Mouse (Mus musculus) monocyte, adult 5-6 weeks (primary cell): ENCODE measurements around the gene Uhrf1bp1l. TPM values are rescaled to one million over a fixed set of nuclear protein-coding genes. Genes with fewer than 3 reads are reported as not detected.

Source experiments
- ATAC-seq: fragments of 153-309, 156-312 bp; replicated peaks from 2 replicates; pipeline ENCODE4 v1.8.0; 2017; ENCODE audit warnings: mild to moderate bottlenecking; ENCODE audit not compliant: low TSS enrichment, insufficient number of reproducible peaks, severe bottlenecking, poor library complexity, low FRiP score
- total RNA-seq: library from RNA; stranded (forward); fragments of 200-1000, 200-491, 200-594 nt; gene quantifications from 3 replicates; pipeline ENCODE4 v1.2.3, GENCODE M21; 2017

Uhrf1bp1l gene
- total RNA-seq, 1 experiment from 2014 or later = 39.8 TPM

GRCm38 (mm10) chr10:89740995-89741394 is 3.8 kb upstream of the Uhrf1bp1l start:
- peak; percentile 64 for ATAC-seq

GRCm38 (mm10) chr10:89743266-89743665 is 1.5 kb upstream of the Uhrf1bp1l start:
- no peak for ATAC-seq

GRCm38 (mm10) chr10:89744341-89744740 is 450 bp upstream of the Uhrf1bp1l start:
- no peak for ATAC-seq

- ATAC-seq = no peak
These were observed 852 bp downstream of the Uhrf1bp1l start for GRCm38 (mm10) chr10:89745666-89746020.

GRCm38 (mm10) chr10:89746581-89746980 is 1.8 kb downstream of the Uhrf1bp1l start:
- no peak for ATAC-seq

- 0 out of 2 replicates have a peak, but pooled peaks have one; percentile 23 for ATAC-seq
These were observed 2.6 kb downstream of the Uhrf1bp1l start for GRCm38 (mm10) chr10:89747221-89747905.

- ATAC-seq = no peak
These were observed 3.1 kb downstream of the Uhrf1bp1l start for GRCm38 (mm10) chr10:89747911-89748310.

- ATAC-seq = no peak
These were observed 3.8 kb downstream of the Uhrf1bp1l start for GRCm38 (mm10) chr10:89748619-89749018.

GRCm38 (mm10) chr10:89751069-89751468 is 6.3 kb downstream of the Uhrf1bp1l start:
- ATAC-seq = no peak

- no peak for ATAC-seq
These were observed 10.4 kb downstream of the Uhrf1bp1l start for GRCm38 (mm10) chr10:89755231-89755630.

- no peak for ATAC-seq
These were observed 16.0 kb downstream of the Uhrf1bp1l start for GRCm38 (mm10) chr10:89760772-89761171.

GRCm38 (mm10) chr10:89764457-89765121 is 19.8 kb downstream of the Uhrf1bp1l start:
- ATAC-seq = no peak

- no peak for ATAC-seq
These were observed 21.3 kb downstream of the Uhrf1bp1l start for GRCm38 (mm10) chr10:89765790-89766714.

GRCm38 (mm10) chr10:89768352-89769020 is 23.7 kb downstream of the Uhrf1bp1l start:
- ATAC-seq = no peak

- ATAC-seq = no peak
These were observed 24.3 kb downstream of the Uhrf1bp1l start for GRCm38 (mm10) chr10:89769096-89769495.

GRCm38 (mm10) chr10:89771894-89772293 is 27.1 kb downstream of the Uhrf1bp1l start:
- no peak for ATAC-seq

- no peak for ATAC-seq
These were observed 31.2 kb downstream of the Uhrf1bp1l start for GRCm38 (mm10) chr10:89776029-89776428.

GRCm38 (mm10) chr10:89791870-89792269 is 47.1 kb downstream of the Uhrf1bp1l start:
- no peak for ATAC-seq

- ATAC-seq = no peak
These were observed 49.3 kb downstream of the Uhrf1bp1l start for GRCm38 (mm10) chr10:89794121-89794520.
